Mouse (Mus musculus) hindlimb bud, embryonic 11.5 days (tissue): ENCODE results near the gene Adamtsl1.

Experiments
- DNase-seq: peaks from one replicate; pipeline ENCODE4 v3.0.0-alpha.2; 2012; ENCODE audit warnings: low read depth, low spot score; ENCODE audit errors: extremely low spot score

Adamtsl1 gene

GRCm38 (mm10) chr4:86177471-86177870 is 663.5 kb downstream of the Adamtsl1 start:
- no peak for DNase-seq

GRCm38 (mm10) chr4:86178116-86178515 is 664.1 kb downstream of the Adamtsl1 start:
- no peak for DNase-seq

- DNase-seq = no peak
Measured at GRCm38 (mm10) chr4:86183701-86184173, 669.8 kb downstream of the Adamtsl1 start.

GRCm38 (mm10) chr4:86189853-86190252 is 675.9 kb downstream of the Adamtsl1 start:
- no peak for DNase-seq

- no peak for DNase-seq
Measured at GRCm38 (mm10) chr4:86191195-86191594, 677.2 kb downstream of the Adamtsl1 start.

- DNase-seq = no peak
Measured at GRCm38 (mm10) chr4:86201766-86202165, 687.8 kb downstream of the Adamtsl1 start.

GRCm38 (mm10) chr4:86203288-86203687 is 689.3 kb downstream of the Adamtsl1 start:
- no peak for DNase-seq

- no peak for DNase-seq
Measured at GRCm38 (mm10) chr4:86224875-86225274, 710.9 kb downstream of the Adamtsl1 start.

GRCm38 (mm10) chr4:86227096-86227495 is 713.1 kb downstream of the Adamtsl1 start:
- no peak for DNase-seq

GRCm38 (mm10) chr4:86233197-86233596 is 719.2 kb downstream of the Adamtsl1 start:
- no peak for DNase-seq

- no peak for DNase-seq
Measured at GRCm38 (mm10) chr4:86241854-86242424, 728.0 kb downstream of the Adamtsl1 start.

GRCm38 (mm10) chr4:86270085-86270484 is 756.1 kb downstream of the Adamtsl1 start:
- DNase-seq = no peak

GRCm38 (mm10) chr4:86273703-86274355 is 759.9 kb downstream of the Adamtsl1 start:
- no peak for DNase-seq

GRCm38 (mm10) chr4:86274663-86275062 is 760.7 kb downstream of the Adamtsl1 start:
- DNase-seq = no peak

- DNase-seq = no peak
Measured at GRCm38 (mm10) chr4:86276021-86276813, 762.2 kb downstream of the Adamtsl1 start.

- DNase-seq = no peak
Measured at GRCm38 (mm10) chr4:86278546-86278945, 764.6 kb downstream of the Adamtsl1 start.

GRCm38 (mm10) chr4:86286572-86286971 is 772.6 kb downstream of the Adamtsl1 start:
- DNase-seq = no peak

- no peak for DNase-seq
Measured at GRCm38 (mm10) chr4:86288264-86288663, 774.3 kb downstream of the Adamtsl1 start.

GRCm38 (mm10) chr4:86289511-86290273 is 775.7 kb downstream of the Adamtsl1 start:
- DNase-seq = peak; percentile 62

- peak; percentile 72 for DNase-seq
Measured at GRCm38 (mm10) chr4:86294828-86295251, 780.9 kb downstream of the Adamtsl1 start.

- DNase-seq = no peak
Measured at GRCm38 (mm10) chr4:86301469-86301868, 787.5 kb downstream of the Adamtsl1 start.
